Mouse (Mus musculus): ENCODE data around the gene Gpx2. TPM values are rescaled to one million over a fixed set of nuclear protein-coding genes. Genes with fewer than 3 reads are reported as not detected.

Gpx2 gene
- polyA plus RNA-seq (2012; ENCODE audit: insufficient read depth, insufficient read length, low replicate concordance, missing spikeins), result not detected in 2 replicates

DNA sequence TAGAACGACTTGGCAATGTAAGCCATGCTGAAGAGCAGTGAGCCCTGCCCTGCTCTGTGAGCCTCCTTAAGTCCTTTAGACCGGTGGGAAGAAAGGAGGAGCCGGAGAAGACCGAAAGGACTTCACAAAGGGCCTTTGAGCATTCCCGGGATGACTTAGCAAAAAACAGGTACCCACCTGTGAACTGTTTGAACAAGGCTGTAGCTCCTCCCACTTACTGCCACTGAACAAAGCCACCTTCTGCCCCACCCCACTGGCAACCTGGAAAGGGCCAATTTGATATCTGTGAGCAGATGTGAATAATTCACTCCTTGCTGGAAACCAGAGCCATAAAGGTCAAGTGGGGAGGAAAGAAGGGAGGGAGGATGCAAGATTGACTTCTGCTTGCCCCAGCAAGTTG lies at the start of gene Gpx2:
Gpx2 (minus strand) TSS at position 205 of the 400 bp plus-strand sequence.
- WGBS, result 75% methylated on average over 5 of the region's 5 CpGs

DNA sequence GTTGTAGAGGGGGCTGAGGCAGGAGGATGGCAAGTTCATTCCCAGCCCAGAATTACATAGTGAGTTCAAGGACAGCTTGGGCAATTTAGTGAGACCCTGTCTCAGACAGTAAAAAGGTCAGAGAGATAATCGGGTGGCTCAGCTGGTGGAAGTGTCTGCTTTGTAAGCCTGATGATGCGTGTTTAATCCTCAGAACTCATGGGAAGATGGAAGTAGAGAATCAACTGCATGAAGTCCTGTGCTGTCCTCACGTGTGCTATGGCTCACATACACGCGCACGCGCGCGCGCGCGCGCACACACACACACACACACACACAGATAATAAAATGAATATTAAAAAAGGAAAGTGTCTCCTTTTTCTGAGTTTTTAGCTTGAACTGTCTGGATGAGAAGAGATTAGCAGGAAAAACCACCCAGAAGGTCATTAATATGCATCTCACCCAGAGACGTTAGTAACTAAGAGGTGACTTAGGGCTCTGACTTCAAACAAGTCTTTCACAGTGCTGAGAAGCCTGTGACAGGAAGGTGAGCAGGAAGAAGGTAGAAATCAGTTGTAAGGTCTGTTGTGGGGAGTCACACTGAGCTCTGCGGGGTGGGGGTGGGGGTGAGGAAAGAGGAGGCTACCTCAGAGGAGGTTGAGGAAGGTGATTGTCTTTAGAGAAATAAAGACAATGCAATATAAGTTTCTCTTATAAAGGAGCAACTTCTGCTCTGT lies 49.1 kb upstream of the Gpx2 start:
- Histone ChIP-seq H3K27ac (ENCODE audit: insufficient read depth, low read depth, low read length) (no peak overlapping the region), H3K4me3 (ENCODE audit: insufficient read depth, low read depth, low read length) (no peak overlapping the region), H3K4me1 (ENCODE audit: control insufficient read depth, insufficient read depth, low read length) (no peaks in the 10 kb centered on the region)
- TF ChIP-seq CTCF (IDR thresholded peaks at IDR 0.05; ENCODE audit: insufficient read depth, low read depth, low read length) (no peak), POLR2A (IDR thresholded peaks at IDR 0.05; ENCODE audit: insufficient read depth, low read depth, low read length) (no peak)
- 91% methylated on average over 15 of the region's 15 CpGs for WGBS

More for the DNA sequence above, at the start of gene Gpx2:
- Histone ChIP-seq H3K4me1 (ENCODE audit: control insufficient read depth, insufficient read depth, low read length) (peaks cover 5% of the 10 kb centered on the region), H3K4me3 (ENCODE audit: insufficient read depth, low read depth, low read length) (no peak within 1 kb of the TSS), H3K27ac (ENCODE audit: insufficient read depth, low read depth, low read length) (no peak within 1 kb of the TSS)
- TF ChIP-seq POLR2A (IDR thresholded peaks at IDR 0.05; ENCODE audit: insufficient read depth, low read depth, low read length) (no peak), CTCF (IDR thresholded peaks at IDR 0.05; ENCODE audit: insufficient read depth, low read depth, low read length) (no peak)

DNA sequence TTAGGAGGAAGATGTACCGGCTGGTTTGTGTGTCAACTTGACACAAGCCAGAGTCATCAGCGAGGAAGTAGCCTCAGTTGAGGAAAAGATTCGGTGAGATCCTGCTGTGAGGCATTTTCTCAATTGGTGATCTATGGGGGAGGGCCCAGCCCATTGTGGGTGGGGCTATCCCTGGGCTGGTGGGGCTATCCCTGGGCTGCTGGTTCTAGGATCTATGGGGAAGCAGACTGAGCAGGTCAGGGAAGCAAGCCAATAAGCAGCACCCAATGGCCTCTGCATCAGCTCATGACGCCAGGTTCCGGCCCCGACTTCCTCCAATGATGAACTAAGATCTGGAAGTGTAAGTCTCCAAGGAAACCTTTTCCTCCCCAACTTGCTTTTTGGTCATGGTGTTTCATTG lies 44.7 kb upstream of the Gpx2 start:
- TF ChIP-seq POLR2A (IDR thresholded peaks at IDR 0.05; ENCODE audit: insufficient read depth, low read depth, low read length) (no peak), CTCF (IDR thresholded peaks at IDR 0.05; ENCODE audit: insufficient read depth, low read depth, low read length) (no peak)
- Histone ChIP-seq H3K27ac (ENCODE audit: insufficient read depth, low read depth, low read length) (no peak overlapping the region), H3K4me3 (ENCODE audit: insufficient read depth, low read depth, low read length) (no peak overlapping the region), H3K4me1 (ENCODE audit: control insufficient read depth, insufficient read depth, low read length) (no peaks in the 10 kb centered on the region; the same call in 1 of the 2 replicates)
- WGBS, result 88% methylated on average over 6 of the region's 6 CpGs

- no peak for TF ChIP-seq POLR2A (IDR thresholded peaks at IDR 0.05; ENCODE audit: insufficient read depth, low read depth, low read length)
- no peak for TF ChIP-seq CTCF (IDR thresholded peaks at IDR 0.05; ENCODE audit: insufficient read depth, low read depth, low read length)
- Histone ChIP-seq H3K4me1 (ENCODE audit: control insufficient read depth, insufficient read depth, low read length) (no peaks in the 10 kb centered on the region; the same call in 1 of the 2 replicates), H3K4me3 (ENCODE audit: insufficient read depth, low read depth, low read length) (no peak overlapping the region), H3K27ac (ENCODE audit: insufficient read depth, low read depth, low read length) (no peak overlapping the region)
- 96% methylated on average over 4 of the region's 4 CpGs for WGBS
Measured at GRCm38 (mm10) chr12:76839298-76839697, 43.9 kb upstream of the Gpx2 start.

GRCm38 (mm10) chr12:76837844-76838650 lies 42.7 kb upstream of the Gpx2 start:
- WGBS, result 11% methylated on average over 21 of the region's 21 CpGs
- Histone ChIP-seq H3K27ac (ENCODE audit: insufficient read depth, low read depth, low read length) (peak overlapping the region; percentile 83), H3K4me1 (ENCODE audit: control insufficient read depth, insufficient read depth, low read length) (no peaks in the 10 kb centered on the region; the same call in 1 of the 2 replicates), H3K4me3 (ENCODE audit: insufficient read depth, low read depth, low read length) (peak overlapping the region; percentile 85)
- TF ChIP-seq POLR2A (IDR thresholded peaks at IDR 0.05; ENCODE audit: insufficient read depth, low read depth, low read length) (no peak), CTCF (IDR thresholded peaks at IDR 0.05; ENCODE audit: insufficient read depth, low read depth, low read length) (no peak)

DNA sequence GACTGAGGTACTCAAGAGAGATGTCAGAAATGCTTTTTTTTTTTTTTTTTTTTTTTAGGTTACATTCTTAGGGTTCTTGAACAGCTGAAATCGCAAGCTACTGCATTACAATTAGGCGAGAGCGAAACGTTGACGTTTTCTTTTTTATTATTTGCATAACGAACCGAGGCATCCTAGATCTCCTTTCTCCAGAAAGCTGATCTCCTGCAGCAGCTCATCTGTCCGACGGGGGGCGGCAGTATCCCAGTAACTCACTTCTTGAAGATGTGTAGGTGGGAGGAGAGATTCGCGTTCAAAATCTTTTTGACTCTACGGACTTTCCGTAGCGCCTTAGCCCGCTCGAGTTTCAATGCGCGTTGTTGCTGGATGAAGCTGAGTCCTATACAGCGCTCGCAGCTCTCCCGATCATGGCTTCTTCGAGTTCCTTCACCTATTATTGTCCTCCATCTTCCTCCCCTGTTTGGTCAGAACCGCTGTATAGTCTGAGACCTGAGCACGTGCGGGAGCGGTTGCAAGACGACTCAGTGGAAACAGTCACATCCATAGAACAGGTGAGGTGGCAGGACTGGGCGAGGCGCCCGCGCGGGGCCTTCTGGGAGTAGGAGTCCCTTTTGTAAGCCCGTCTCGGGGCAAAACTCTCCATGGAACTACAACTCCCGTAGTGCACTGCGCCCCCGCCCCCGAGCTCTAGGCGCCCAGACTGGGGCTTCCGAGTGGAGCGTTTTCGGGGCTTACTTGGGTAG lies 41.9 kb upstream of the Gpx2 start:
- under 1% methylated on average over 43 of the region's 43 CpGs for WGBS
- H3K4me3 ChIP-seq (ENCODE audit: insufficient read depth, low read depth, low read length), result peak overlapping the region; percentile 85
- H3K27ac ChIP-seq (ENCODE audit: insufficient read depth, low read depth, low read length), result peak overlapping the region; percentile 83
- no peaks in the 10 kb centered on the region; the same call in 1 of the 2 replicates for H3K4me1 ChIP-seq (ENCODE audit: control insufficient read depth, insufficient read depth, low read length)
- TF ChIP-seq CTCF (IDR thresholded peaks at IDR 0.05; ENCODE audit: insufficient read depth, low read depth, low read length) (no peak), POLR2A (IDR thresholded peaks at IDR 0.05; ENCODE audit: insufficient read depth, low read depth, low read length) (peak; percentile 39; the same call in 1 of the 2 replicates)

DNA sequence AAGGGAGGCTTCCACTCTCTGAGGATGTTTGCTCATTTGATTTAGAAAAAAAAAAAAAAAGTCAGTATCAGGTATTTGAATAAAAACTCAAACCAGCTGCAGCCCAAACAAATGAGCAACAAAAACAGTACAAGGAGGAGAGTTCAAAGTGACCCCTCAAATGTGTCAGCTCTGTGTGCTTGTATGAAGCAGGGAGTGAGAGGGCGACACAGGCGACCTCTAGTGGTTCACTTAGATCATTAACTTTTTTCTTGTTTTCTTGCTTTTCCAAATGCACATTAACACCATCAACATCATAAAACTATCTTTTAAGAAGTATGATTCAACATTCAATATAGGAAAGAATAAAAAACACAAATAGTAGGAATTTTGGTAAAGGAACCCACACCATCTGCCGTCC lies 37.4 kb upstream of the Gpx2 start:
- WGBS, result 7% methylated on average over 3 of the region's 3 CpGs
- no peak overlapping the region for H3K27ac ChIP-seq (ENCODE audit: insufficient read depth, low read depth, low read length)
- H3K4me1 ChIP-seq (ENCODE audit: control insufficient read depth, insufficient read depth, low read length), result no peaks in the 10 kb centered on the region; the same call in 1 of the 2 replicates
- H3K4me3 ChIP-seq (ENCODE audit: insufficient read depth, low read depth, low read length), result no peak overlapping the region
- no peak for TF ChIP-seq POLR2A (IDR thresholded peaks at IDR 0.05; ENCODE audit: insufficient read depth, low read depth, low read length)
- TF ChIP-seq CTCF (IDR thresholded peaks at IDR 0.05; ENCODE audit: insufficient read depth, low read depth, low read length), result no peak

- 30% methylated on average over 4 of the region's 4 CpGs for WGBS
- TF ChIP-seq CTCF (IDR thresholded peaks at IDR 0.05; ENCODE audit: insufficient read depth, low read depth, low read length) (no peak), POLR2A (IDR thresholded peaks at IDR 0.05; ENCODE audit: insufficient read depth, low read depth, low read length) (no peak)
Measured at GRCm38 (mm10) chr12:76825283-76825682, 29.9 kb upstream of the Gpx2 start.

More at GRCm38 (mm10) chr12:76825283-76825682, 29.9 kb upstream of the Gpx2 start:
- peaks cover 32% of the 10 kb centered on the region for H3K4me1 ChIP-seq (ENCODE audit: control insufficient read depth, insufficient read depth, low read length)
- H3K27ac ChIP-seq (ENCODE audit: insufficient read depth, low read depth, low read length), result no peak overlapping the region
- no peak overlapping the region for H3K4me3 ChIP-seq (ENCODE audit: insufficient read depth, low read depth, low read length)

All from olfactory bulb, adult 2 months (tissue).